Mouse (Mus musculus) small intestine, adult 2 months (tissue): ENCODE results near the gene Psmc2. TPM values are rescaled to one million over a fixed set of nuclear protein-coding genes. Genes with fewer than 3 reads are reported as not detected.

Experiments used
- H3K27ac ChIP-seq: fragments of 200-500 bp; 2 replicates; pipeline ENCODE4 v1.5.1; 2012; ENCODE audit warnings: low read depth, low read length, control low read depth, inconsistent platforms; ENCODE audit not compliant: insufficient read depth
- H3K27me3 ChIP-seq: fragments of 200-500 bp; 2 replicates; pipeline ENCODE4 v1.6.1; 2012; ENCODE audit warnings: mild to moderate bottlenecking, moderate library complexity, low read length, inconsistent platforms; ENCODE audit not compliant: control insufficient read depth, insufficient read depth
- H3K36me3 ChIP-seq: fragments of 200-500 bp; 2 replicates; pipeline ENCODE4 v1.6.1; 2012; ENCODE audit warnings: mild to moderate bottlenecking, low read length, control low read depth, inconsistent platforms; ENCODE audit not compliant: control insufficient read depth, insufficient read depth
- H3K4me1 ChIP-seq: fragments of 200-500 bp; 2 replicates; pipeline ENCODE4 v1.6.1; 2012; ENCODE audit warnings: low read length, inconsistent platforms, mixed read lengths; ENCODE audit not compliant: control insufficient read depth, insufficient read depth, insufficient read length
- H3K4me3 ChIP-seq: fragments of 200-500 bp; 2 replicates; pipeline ENCODE4 v1.5.1; 2012; ENCODE audit warnings: low read depth, mild to moderate bottlenecking, control low read depth, inconsistent platforms, low read length, moderate library complexity
- CTCF ChIP-seq: fragments of 200-500 bp; IDR thresholded peaks from 2 replicates; pipeline ENCODE4 v1.5.1; 2012; ENCODE audit warnings: low read depth, mild to moderate bottlenecking, control low read depth, inconsistent platforms, low read length, moderate library complexity, mixed read lengths; ENCODE audit not compliant: insufficient replicate concordance, insufficient read length; ENCODE audit errors: extremely low read depth
- POLR2A ChIP-seq: fragments of 200-500 bp; IDR thresholded peaks from 2 replicates; pipeline ENCODE4 v1.6.1; 2012; ENCODE audit warnings: low read depth, mild to moderate bottlenecking, control low read depth, inconsistent platforms, low read length, moderate library complexity
- WGBS: fragments of 180-500 bp; shearing (Covaris S2); methylation state at CpG from one replicate; pipeline ENCODE4 v1.1.7; 2018; 5-methylcytosine and 5-hydroxymethylcytosine counted together
- polyA plus RNA-seq: library from polyadenylated mRNA; depleted of rRNA; stranded (reverse); fragments of >200 nt; gene quantifications from 2 replicates; pipeline ENCODE4 v1.2.3, GENCODE M21; 2012

The Psmc2 gene
- polyA plus RNA-seq, 1 experiment, result 8.7 TPM

GRCm38 (mm10) chr5:21743606-21744005 lies 41.5 kb upstream of the Psmc2 start:
- Histone ChIP-seq H3K27me3 (no peaks in the 10 kb centered on the region), H3K36me3 (peaks cover 67% of the 10 kb centered on the region), H3K27ac (no peak overlapping the region), H3K4me1 (no peaks in the 10 kb centered on the region), H3K4me3 (no peak overlapping the region)
- TF ChIP-seq POLR2A, result no peak
- TF ChIP-seq CTCF, result no peak
- 95% methylated on average over 10 of the region's 10 CpGs for WGBS

GRCm38 (mm10) chr5:21744651-21745050 lies 40.4 kb upstream of the Psmc2 start:
- TF ChIP-seq CTCF (no peak), POLR2A (no peak)

GRCm38 (mm10) chr5:21745966-21746365 lies 39.1 kb upstream of the Psmc2 start:
- no peak for TF ChIP-seq POLR2A
- TF ChIP-seq CTCF, result no peak
- Histone ChIP-seq H3K27ac (no peak overlapping the region), H3K4me3 (no peak overlapping the region), H3K27me3 (no peaks in the 10 kb centered on the region), H3K36me3 (peaks cover 65% of the 10 kb centered on the region), H3K4me1 (no peaks in the 10 kb centered on the region)
- WGBS, result 95% methylated on average over 8 of the region's 8 CpGs

More at GRCm38 (mm10) chr5:21744651-21745050, 40.4 kb upstream of the Psmc2 start:
- no peaks in the 10 kb centered on the region for H3K4me1 ChIP-seq
- no peak overlapping the region for H3K4me3 ChIP-seq
- no peaks in the 10 kb centered on the region for H3K27me3 ChIP-seq
- H3K36me3 ChIP-seq, result peaks cover 72% of the 10 kb centered on the region
- no peak overlapping the region for H3K27ac ChIP-seq

GRCm38 (mm10) chr5:21768506-21768905 lies 16.6 kb upstream of the Psmc2 start:
- H3K27ac ChIP-seq, result no peak overlapping the region

GRCm38 (mm10) chr5:21769841-21770240 lies 15.2 kb upstream of the Psmc2 start:
- Histone ChIP-seq H3K4me1 (no peaks in the 10 kb centered on the region), H3K27me3 (no peaks in the 10 kb centered on the region), H3K4me3 (no peak overlapping the region), H3K27ac (no peak overlapping the region), H3K36me3 (peaks cover 44% of the 10 kb centered on the region)
- TF ChIP-seq POLR2A, result no peak
- TF ChIP-seq CTCF, result no peak
- 93% methylated on average over 6 of the region's 6 CpGs for WGBS

More at GRCm38 (mm10) chr5:21768506-21768905, 16.6 kb upstream of the Psmc2 start:
- no peak overlapping the region for H3K4me3 ChIP-seq
- H3K4me1 ChIP-seq, result no peaks in the 10 kb centered on the region
- WGBS, result 91% methylated on average over 4 of the region's 4 CpGs
- peaks cover 47% of the 10 kb centered on the region for H3K36me3 ChIP-seq
- no peaks in the 10 kb centered on the region for H3K27me3 ChIP-seq
- TF ChIP-seq CTCF, result no peak
- TF ChIP-seq POLR2A, result no peak

GRCm38 (mm10) chr5:21776491-21776890 lies 8.6 kb upstream of the Psmc2 start:
- Histone ChIP-seq H3K4me1 (no peaks in the 10 kb centered on the region), H3K4me3 (no peak overlapping the region), H3K27ac (no peak overlapping the region), H3K27me3 (no peaks in the 10 kb centered on the region), H3K36me3 (peaks cover 33% of the 10 kb centered on the region)
- no peak for TF ChIP-seq POLR2A
- no peak for TF ChIP-seq CTCF
- 88% methylated on average over 6 of the region's 6 CpGs for WGBS

- peaks cover 2% of the 10 kb centered on the region; the same call in 1 of the 2 replicates for H3K4me1 ChIP-seq
- peak overlapping the region; percentile 69 for H3K4me3 ChIP-seq
- no peak overlapping the region for H3K27ac ChIP-seq
- no peaks in the 10 kb centered on the region for H3K27me3 ChIP-seq
- under 1% methylated on average over 51 of the region's 51 CpGs for WGBS
- TF ChIP-seq POLR2A (no peak), CTCF (no peak)
- peaks cover 12% of the 10 kb centered on the region for H3K36me3 ChIP-seq
Measured at GRCm38 (mm10) chr5:21784161-21785052, 676 bp upstream of the Psmc2 start.

- WGBS, result 73% methylated on average over 7 of the region's 7 CpGs
- Histone ChIP-seq H3K36me3 (peaks cover 12% of the 10 kb centered on the region), H3K27me3 (no peaks in the 10 kb centered on the region), H3K27ac (no peak overlapping the region), H3K4me3 (peak overlapping the region; percentile 17; the same call in 1 of the 2 replicates), H3K4me1 (peaks cover 2% of the 10 kb centered on the region; the same call in 1 of the 2 replicates)
- TF ChIP-seq POLR2A (no peak), CTCF (no peak)
Measured at GRCm38 (mm10) chr5:21785776-21786175, 693 bp downstream of the Psmc2 start.
